Mouse (Mus musculus) lung, embryonic 14.5 days (tissue): ENCODE measurements around the gene Plch1. TPM values are rescaled to one million over a fixed set of nuclear protein-coding genes. Genes with fewer than 3 reads are reported as not detected.

Experiments used
- ATAC-seq: fragments of 200-750 bp; cut with Nextera tagmentation; 2 replicates; pipeline ENCODE4 v1.8.0; 2017; ENCODE audit warnings: mild to moderate bottlenecking, moderate TSS enrichment, moderate library complexity; ENCODE audit not compliant: insufficient read depth
- DNase-seq: peaks from one replicate; pipeline ENCODE4 v3.0.0-alpha.2; 2015
- H3K27ac ChIP-seq: fragments of 300-500 bp; sonication (generic); 2 replicates; pipeline ENCODE4 v1.5.1; 2014; ENCODE audit warnings: low read depth, mild to moderate bottlenecking, moderate library complexity
- H3K27me3 ChIP-seq: fragments of 300-500 bp; sonication (generic); 2 replicates; pipeline ENCODE4 v1.6.1; 2014; ENCODE audit warnings: low read length, control low read depth; ENCODE audit not compliant: insufficient read depth
- H3K36me3 ChIP-seq: fragments of 300-500 bp; sonication (generic); 2 replicates; pipeline ENCODE4 v1.6.1; 2014; ENCODE audit warnings: control low read depth; ENCODE audit not compliant: insufficient read depth
- H3K4me1 ChIP-seq: fragments of 300-500 bp; sonication (generic); 2 replicates; pipeline ENCODE4 v1.6.1; 2014; ENCODE audit warnings: antibody characterized with exemption, control low read depth; ENCODE audit not compliant: insufficient read depth
- H3K4me2 ChIP-seq: fragments of 300-500 bp; sonication (generic); 2 replicates; pipeline ENCODE4 v1.6.1; 2014; ENCODE audit warnings: mild to moderate bottlenecking
- H3K4me3 ChIP-seq: fragments of 300-500 bp; sonication (generic); 2 replicates; pipeline ENCODE4 v1.5.1; 2014; ENCODE audit warnings: low read depth, low read length
- H3K9ac ChIP-seq: fragments of 300-500 bp; sonication (generic); 2 replicates; pipeline ENCODE4 v1.6.1; 2014
- H3K9me3 ChIP-seq: fragments of 300-500 bp; sonication (generic); 2 replicates; pipeline ENCODE4 v1.6.1; 2016; ENCODE audit warnings: low read depth, low read length, control low read depth
- CTCF ChIP-seq: IDR thresholded peaks from 2 replicates; pipeline ENCODE4 v1.5.1; 2016; ENCODE audit warnings: antibody characterized with exemption, low read depth
- WGBS: fragments of 180-500 bp; shearing (Covaris S2); extraction: QIAGEN DNeasy Blood & Tissue Kit; methylation state at CpG from one replicate; pipeline ENCODE4 v1.1.7; 2014; 5-methylcytosine and 5-hydroxymethylcytosine counted together
- polyA plus RNA-seq: library from polyadenylated mRNA; unstranded; fragments of >200 nt; fragmentation: Nextera tagmentation; extraction: Ambion mirVana; gene quantifications from 2 replicates; pipeline ENCODE4 v1.2.1, GENCODE M21; 2014

Gene Plch1
- polyA plus RNA-seq, 1 experiment from 2014 or later, result 7.3 TPM

GRCm38 (mm10) chr3:63893677-63894076, 5.6 kb downstream of the Plch1 start:
- no peaks in the 10 kb centered on the region for H3K4me1 ChIP-seq
- no peak overlapping the region; the same call in 1 of the 2 replicates for H3K27ac ChIP-seq
- H3K27me3 ChIP-seq, result no peaks in the 10 kb centered on the region
- H3K4me2 ChIP-seq, result peak overlapping the region; percentile 43
- peak; percentile 65 for DNase-seq
- H3K4me3 ChIP-seq, result no peak overlapping the region
- no peaks in the 10 kb centered on the region for H3K36me3 ChIP-seq
- H3K9ac ChIP-seq, result no peak overlapping the region
- 38% methylated on average over 7 of the region's 7 CpGs for WGBS
- peak; percentile 64; the same call in 1 of the 2 replicates for ATAC-seq
- no peaks in the 10 kb centered on the region for H3K9me3 ChIP-seq
- TF ChIP-seq CTCF, result no peak

GRCm38 (mm10) chr3:63892154-63892553, 7.1 kb downstream of the Plch1 start:
- Histone ChIP-seq H3K4me3 (no peak overlapping the region), H3K4me2 (no peak overlapping the region), H3K27ac (no peak overlapping the region), H3K9me3 (no peaks in the 10 kb centered on the region), H3K4me1 (no peaks in the 10 kb centered on the region), H3K27me3 (no peaks in the 10 kb centered on the region), H3K9ac (no peak overlapping the region), H3K36me3 (no peaks in the 10 kb centered on the region)
- 42% methylated on average over 3 of the region's 3 CpGs for WGBS
- DNase-seq, result no peak
- ATAC-seq, result no peak
- no peak for TF ChIP-seq CTCF

- ATAC-seq, result no peak
- no peaks in the 10 kb centered on the region for H3K9me3 ChIP-seq
- H3K27ac ChIP-seq, result no peak overlapping the region
- no peaks in the 10 kb centered on the region for H3K4me1 ChIP-seq
- WGBS, result 85% methylated on average over 2 of the region's 2 CpGs
- no peak overlapping the region for H3K4me3 ChIP-seq
- no peaks in the 10 kb centered on the region for H3K36me3 ChIP-seq
- H3K4me2 ChIP-seq, result no peak overlapping the region
- no peaks in the 10 kb centered on the region for H3K27me3 ChIP-seq
- TF ChIP-seq CTCF, result no peak
- no peak overlapping the region for H3K9ac ChIP-seq
- DNase-seq, result no peak
Observed at GRCm38 (mm10) chr3:63881065-63881464, 18.2 kb downstream of the Plch1 start.

GRCm38 (mm10) chr3:63878995-63879666, 20.1 kb downstream of the Plch1 start:
- WGBS, result 45% methylated on average over 4 of the region's 4 CpGs
- ATAC-seq (no peak), DNase-seq (no peak)
- H3K27ac ChIP-seq, result no peak overlapping the region
- no peaks in the 10 kb centered on the region for H3K4me1 ChIP-seq
- H3K9ac ChIP-seq, result no peak overlapping the region
- no peaks in the 10 kb centered on the region for H3K36me3 ChIP-seq
- H3K4me3 ChIP-seq, result no peak overlapping the region
- H3K27me3 ChIP-seq, result no peaks in the 10 kb centered on the region
- no peak overlapping the region for H3K4me2 ChIP-seq
- TF ChIP-seq CTCF, result no peak
- H3K9me3 ChIP-seq, result no peaks in the 10 kb centered on the region

GRCm38 (mm10) chr3:63872818-63873217, 26.5 kb downstream of the Plch1 start:
- ATAC-seq, result no peak

GRCm38 (mm10) chr3:63871249-63871648, 28.0 kb downstream of the Plch1 start:
- H3K9me3 ChIP-seq, result no peaks in the 10 kb centered on the region
- no peaks in the 10 kb centered on the region for H3K36me3 ChIP-seq
- no peak overlapping the region for H3K9ac ChIP-seq
- no peaks in the 10 kb centered on the region for H3K4me1 ChIP-seq
- H3K4me2 ChIP-seq, result no peak overlapping the region
- peak; percentile 56 for DNase-seq
- no peak for TF ChIP-seq CTCF
- WGBS, result 21% methylated on average over 2 of the region's 2 CpGs
- H3K4me3 ChIP-seq, result no peak overlapping the region
- no peaks in the 10 kb centered on the region for H3K27me3 ChIP-seq
- ATAC-seq, result peak; percentile 87
- peak overlapping the region; percentile 80; the same call in 1 of the 2 replicates for H3K27ac ChIP-seq

More at GRCm38 (mm10) chr3:63872818-63873217, 26.5 kb downstream of the Plch1 start:
- H3K27me3 ChIP-seq, result no peaks in the 10 kb centered on the region
- H3K27ac ChIP-seq, result no peak overlapping the region
- no peak overlapping the region for H3K9ac ChIP-seq
- H3K9me3 ChIP-seq, result no peaks in the 10 kb centered on the region
- no peak overlapping the region for H3K4me3 ChIP-seq
- DNase-seq, result no peak
- no peaks in the 10 kb centered on the region for H3K4me1 ChIP-seq
- H3K36me3 ChIP-seq, result no peaks in the 10 kb centered on the region
- no peak overlapping the region for H3K4me2 ChIP-seq
- 14% methylated on average over 1 of the region's 1 CpGs for WGBS
- TF ChIP-seq CTCF, result no peak

GRCm38 (mm10) chr3:63868285-63868684, 31.0 kb downstream of the Plch1 start:
- Histone ChIP-seq H3K4me1 (no peaks in the 10 kb centered on the region), H3K4me3 (no peak overlapping the region), H3K36me3 (no peaks in the 10 kb centered on the region), H3K27me3 (no peaks in the 10 kb centered on the region), H3K9me3 (no peaks in the 10 kb centered on the region), H3K9ac (no peak overlapping the region), H3K4me2 (no peak overlapping the region), H3K27ac (no peak overlapping the region)
- WGBS, result 32% methylated on average over 1 of the region's 1 CpGs
- peak; percentile 45; the same call in 1 of the 2 replicates for TF ChIP-seq CTCF
- ATAC-seq (no peak), DNase-seq (peak; percentile 82)

GRCm38 (mm10) chr3:63865069-63865468, 34.2 kb downstream of the Plch1 start:
- Histone ChIP-seq H3K27me3 (no peaks in the 10 kb centered on the region), H3K4me1 (no peaks in the 10 kb centered on the region), H3K4me2 (no peak overlapping the region), H3K9me3 (no peaks in the 10 kb centered on the region), H3K4me3 (no peak overlapping the region), H3K9ac (no peak overlapping the region), H3K27ac (no peak overlapping the region), H3K36me3 (no peaks in the 10 kb centered on the region)
- 46% methylated on average over 2 of the region's 2 CpGs for WGBS
- DNase-seq (no peak), ATAC-seq (no peak)
- TF ChIP-seq CTCF, result no peak
